Mouse (Mus musculus): ENCODE measurements around the gene Ucp3.
"Not testable (repeated sequence)": the region's sequence is repeated elsewhere in the genome, so short reads cannot be mapped to it uniquely, and the experiment has no call there.

Ucp3 gene

DNA sequence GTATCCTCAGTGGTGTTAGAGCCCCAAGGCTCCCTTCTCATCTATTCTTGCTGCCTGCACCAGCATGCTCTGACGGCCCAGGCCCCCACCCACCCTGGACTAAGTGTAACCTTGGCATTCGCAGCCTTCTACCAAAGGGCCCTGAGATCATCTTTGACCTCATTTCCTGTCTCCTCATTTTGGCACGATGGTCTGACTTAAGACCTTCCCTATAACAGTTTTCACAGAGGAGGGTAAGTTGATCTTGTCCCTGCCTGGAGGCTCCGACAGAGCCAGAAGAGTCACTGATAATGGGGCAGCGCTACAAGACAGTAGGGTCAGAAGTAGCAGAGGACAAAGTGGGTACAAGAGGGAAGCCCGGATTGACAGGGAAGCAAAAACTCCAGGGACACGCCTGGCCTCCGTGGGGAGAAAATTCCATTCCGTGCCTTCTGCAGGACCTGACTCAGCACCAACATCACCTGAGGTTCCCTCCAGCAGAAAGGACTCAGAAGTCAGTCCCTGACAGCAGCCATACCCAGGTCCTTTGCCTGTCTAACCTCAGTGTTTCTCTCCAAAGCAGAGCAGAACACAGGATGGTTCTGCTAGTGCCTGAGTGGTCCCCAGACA, 1.2 kb downstream of the Ucp3 start:
- no peak for DNase-seq (ENCODE audit: low spot score)

DNA sequence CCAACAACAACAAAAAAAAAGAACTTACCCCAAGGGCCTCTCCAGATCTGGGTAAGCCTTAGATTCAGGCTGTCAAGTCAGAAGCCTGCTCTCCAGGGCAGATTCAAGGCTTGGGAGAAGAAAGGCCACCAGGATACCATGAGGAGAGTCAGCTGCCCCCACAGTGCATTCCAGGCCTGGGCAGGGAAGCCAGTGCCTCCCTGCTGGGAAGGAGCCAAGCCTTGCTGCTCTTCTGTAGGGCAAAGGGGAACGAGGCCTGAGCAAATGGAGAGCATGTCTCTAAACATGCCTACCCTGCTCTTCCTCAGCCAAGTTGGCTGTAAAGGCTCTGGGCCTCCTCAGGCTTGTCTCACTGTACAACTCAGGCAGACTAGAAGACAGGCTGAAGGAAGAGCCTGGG, 1.9 kb downstream of the Ucp3 start:
- no peak for DNase-seq (ENCODE audit: low spot score)

DNA sequence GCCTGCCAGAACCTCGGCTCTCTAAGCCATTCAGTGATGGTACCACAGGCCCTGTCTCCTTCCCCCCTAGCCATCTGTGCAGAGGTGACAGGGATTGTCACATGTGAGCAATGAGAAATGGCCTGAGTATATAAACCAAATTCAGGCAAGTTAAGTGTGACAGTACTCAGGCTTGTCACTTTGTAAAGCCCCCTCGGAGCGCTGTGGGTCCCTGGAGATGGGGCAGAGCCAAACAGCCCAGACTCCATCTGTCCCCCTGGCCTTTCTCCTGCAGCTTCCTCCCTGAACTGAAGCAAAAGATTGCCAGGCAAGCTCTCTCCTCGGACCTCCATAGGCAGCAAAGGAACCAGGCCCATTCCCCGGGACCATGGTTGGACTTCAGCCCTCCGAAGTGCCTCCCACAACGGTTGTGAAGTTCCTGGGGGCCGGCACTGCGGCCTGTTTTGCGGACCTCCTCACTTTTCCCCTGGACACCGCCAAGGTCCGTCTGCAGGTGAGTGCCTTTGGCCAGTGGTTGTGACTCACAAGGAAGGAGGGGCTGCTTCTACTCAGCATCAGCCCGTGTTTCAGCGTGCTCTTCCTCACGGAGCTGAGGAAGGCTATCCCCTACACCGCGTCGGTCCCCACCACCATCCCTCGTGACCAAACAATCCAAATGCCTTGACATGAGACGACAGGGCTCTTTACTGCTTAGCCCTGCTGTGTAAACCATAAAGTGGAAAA, 6.5 kb downstream of the Ucp3 start:
- no peak for DNase-seq (ENCODE audit: low spot score)

DNA sequence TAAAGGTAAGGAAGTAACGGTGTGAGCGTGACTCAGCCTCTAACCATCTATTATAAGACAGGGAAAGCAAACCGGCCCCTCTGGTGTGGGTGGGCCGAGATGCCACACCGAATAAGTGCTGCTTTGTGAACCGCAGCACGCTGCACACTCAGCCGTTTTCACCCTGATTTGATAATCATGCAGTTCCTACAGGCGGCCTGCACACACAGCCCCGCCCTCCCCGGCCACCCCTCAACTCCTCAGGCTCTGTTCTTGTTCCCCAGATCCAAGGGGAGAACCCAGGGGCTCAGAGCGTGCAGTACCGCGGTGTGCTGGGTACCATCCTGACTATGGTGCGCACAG, 7.0 kb downstream of the Ucp3 start:
- no peak for DNase-seq (ENCODE audit: low spot score)

DNA sequence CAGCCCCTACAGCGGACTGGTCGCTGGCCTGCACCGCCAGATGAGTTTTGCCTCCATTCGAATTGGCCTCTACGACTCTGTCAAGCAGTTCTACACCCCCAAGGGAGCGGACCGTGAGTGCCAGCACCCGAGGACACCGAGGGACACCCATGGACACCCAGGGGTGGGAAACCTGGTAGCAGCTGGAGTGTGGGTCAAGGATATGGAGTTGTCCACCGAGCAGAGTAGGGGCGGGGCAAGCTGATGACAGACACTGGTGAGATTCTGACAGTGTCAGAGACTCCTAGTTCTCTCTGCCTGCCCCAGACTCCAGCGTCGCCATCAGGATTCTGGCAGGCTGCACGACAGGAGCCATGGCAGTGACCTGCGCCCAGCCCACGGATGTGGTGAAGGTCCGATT, 7.4 kb downstream of the Ucp3 start:
- DNase-seq (ENCODE audit: low spot score) = no peak

DNA sequence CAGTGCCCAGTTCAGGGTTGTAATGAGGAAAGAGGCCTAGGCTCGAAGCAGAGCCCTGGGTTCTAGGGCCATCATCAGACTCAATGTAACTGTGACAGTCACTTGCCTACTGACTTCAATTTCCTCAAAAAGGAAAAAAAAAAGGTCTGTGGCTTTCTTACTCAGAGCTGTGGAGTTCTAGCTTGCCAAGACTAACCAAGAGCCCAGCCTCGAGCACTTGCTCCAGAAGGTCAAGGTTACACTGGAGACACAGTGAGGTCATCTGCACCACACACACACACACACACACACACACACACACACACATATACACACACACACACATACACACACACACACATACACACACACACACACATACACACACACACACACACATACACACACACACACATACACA, 9.3 kb downstream of the Ucp3 start:
- not testable (repeated sequence) for DNase-seq (ENCODE audit: low spot score)

DNA sequence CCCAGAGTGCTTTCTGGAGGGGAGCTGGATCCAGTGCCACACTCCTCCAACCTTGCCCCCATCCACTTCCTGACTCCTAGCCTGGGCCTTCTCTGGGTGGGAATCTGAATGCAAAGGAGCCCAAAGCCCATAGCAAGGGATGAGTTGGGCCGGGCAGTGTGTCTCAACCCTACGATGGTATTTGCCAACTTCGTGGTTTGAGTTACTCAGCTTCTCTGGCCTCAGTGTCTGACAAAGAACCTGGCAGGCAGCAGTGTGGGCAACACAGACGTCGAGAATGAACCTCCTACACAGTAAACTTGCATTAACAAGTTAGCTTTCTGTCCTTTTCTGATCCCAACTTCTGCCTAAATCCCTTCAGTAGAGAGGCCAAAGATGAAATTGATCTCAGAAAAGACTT, 11.7 kb downstream of the Ucp3 start:
- no peak for DNase-seq (ENCODE audit: low spot score)

DNA sequence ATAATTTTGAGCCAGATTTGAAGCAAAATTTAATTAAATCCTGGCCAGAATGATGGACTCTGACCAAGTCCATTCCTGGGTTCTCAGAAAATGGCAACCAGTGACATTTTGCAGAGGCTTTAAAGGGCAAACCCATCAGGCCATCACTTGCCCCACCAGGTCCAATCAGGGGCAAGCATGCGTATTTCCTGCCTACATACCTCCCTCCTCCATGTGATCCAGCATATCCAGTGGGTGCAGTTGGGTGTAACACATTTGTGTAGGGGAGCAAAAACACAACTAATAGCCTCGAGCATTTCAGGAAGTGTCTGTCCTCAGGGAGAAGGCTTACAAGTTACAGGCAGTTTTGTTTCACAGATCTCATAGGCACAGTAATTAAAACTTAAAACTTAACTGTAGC, 14.5 kb downstream of the Ucp3 start:
- DNase-seq (ENCODE audit: low spot score) = no peak

DNA sequence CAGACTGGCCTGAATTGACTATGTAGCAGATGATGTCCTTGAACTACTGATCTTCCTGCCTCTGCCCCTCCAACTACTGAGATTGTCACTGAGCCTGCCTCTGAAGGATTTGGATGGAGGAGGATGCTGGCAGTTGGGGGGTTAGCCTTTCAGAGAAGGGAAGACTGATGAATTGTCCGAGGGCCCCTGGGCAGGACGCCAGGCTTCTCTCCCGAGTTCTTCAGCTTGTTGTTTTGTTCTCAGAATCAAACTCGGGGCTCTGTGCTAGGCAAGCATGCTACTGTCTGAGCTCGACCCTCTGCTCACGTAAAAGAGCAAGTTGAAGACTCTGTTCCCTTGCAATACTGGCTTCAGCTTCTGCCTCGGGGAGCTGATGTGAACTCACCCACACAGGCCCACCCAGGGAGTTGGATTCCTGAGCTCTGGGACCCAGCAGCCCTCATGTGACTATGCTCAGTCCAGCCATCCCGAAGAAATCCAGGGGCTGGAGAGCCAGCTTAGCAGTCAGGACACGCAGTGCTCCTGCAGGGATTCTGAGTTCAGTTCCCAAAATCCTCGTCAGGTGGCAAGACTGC, 15.8 kb downstream of the Ucp3 start:
- no peak for DNase-seq (ENCODE audit: low spot score)

DNA sequence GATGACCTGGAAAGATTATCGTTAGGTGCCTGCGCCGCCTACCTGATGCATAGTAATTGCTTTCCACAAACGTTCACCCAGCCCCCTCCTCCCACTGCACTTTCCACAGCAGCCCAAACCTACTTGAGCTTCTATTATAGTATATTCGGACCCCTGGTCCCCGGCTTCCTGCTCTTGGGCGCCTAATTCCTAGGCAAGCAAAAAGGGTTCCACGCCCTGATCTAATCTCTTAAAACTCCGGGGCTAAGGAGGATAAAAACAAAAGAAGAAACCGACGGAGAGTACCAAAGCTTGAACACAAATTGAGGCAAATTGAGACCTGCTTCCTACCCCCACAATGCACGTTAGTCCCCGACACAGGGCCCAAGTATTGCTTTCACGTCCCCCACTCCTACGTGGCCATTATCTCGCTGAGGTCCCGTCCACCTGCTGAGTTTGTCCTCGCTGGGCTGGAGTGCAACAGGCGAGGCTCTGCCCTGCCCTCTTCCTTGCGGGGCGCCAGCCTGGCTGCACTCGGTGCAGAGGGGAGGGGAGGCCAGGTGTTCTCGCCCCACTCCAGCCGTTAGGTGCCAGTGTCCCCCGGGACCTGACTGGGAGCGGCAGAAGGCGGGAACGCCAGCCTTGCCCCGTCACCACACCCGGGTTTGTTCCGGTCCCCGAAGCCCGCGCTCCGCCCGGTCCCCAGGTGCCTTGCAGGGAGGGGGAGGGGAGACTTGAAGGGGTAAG, 19.8 kb downstream of the Ucp3 start:
- DNase-seq (ENCODE audit: low spot score) = no peak

DNA sequence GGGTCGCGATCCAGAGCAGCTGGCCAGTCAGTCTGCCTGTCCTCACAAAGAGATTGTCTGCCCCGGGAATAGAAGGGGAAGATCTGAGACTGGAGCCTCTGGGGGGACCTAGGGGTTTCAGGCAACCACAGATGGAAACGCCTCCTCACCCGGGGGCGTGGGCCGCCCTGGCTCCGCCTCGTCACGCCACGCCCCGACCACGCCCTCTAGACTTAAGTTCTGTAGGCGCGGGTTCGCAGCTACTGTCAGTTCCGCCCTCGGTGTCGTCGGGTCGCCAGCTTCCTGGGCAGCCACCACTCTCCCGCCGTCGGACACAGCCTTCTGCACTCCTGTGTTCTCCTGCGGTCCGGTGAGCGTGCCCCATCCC, 20.3 kb downstream of the Ucp3 start, which contains the start of gene Ucp2:
Ucp2 (plus strand) TSS at position 221 of the 367 bp plus-strand sequence.
- DNase-seq (ENCODE audit: low spot score) = peak; percentile 43

DNA sequence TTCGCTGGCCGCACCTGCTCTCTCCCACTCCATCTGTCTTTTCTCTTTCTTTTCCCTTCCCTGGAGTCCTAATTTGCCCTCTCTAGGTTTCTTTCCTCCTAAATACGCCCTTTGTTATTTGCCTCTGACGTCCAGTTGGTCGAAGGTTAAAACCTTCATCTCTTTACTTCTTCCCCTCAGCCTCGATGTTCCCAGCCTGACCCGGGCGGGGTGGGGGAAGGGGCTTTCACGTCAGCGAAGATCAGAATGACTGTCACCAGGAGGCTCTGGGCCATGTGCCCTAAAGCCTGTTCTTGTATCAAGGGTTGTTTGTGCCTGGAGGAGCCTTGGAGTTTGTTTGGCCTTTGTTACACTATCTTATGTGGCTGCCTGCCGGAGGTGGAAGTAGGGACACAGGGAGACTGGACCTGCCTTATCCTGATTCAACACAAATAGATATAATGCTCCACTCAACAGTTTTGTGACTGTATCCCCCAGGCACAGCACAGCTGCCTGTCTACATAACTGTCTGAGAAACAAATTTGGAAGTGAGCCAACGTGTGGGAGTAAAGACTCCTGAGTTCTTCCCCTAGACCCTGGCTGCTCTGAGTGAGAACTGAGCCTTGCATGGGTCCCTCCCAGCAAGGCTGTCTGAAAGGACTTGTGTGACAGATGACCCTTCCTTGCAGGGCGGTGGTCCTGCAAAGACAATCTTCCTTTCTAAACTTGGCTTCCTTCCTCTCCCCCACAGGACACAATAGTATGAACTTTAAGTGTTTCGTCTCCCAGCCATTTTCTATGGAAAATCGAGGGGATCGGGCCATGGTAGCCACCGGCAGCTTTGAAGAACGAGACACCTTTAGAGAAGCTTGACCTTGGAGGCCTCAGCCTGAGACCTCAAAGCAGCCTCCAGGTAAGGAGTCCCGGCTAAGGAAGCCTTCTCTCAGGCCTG, 21.0 kb downstream of the Ucp3 start:
- DNase-seq (ENCODE audit: low spot score) = no peak

DNA sequence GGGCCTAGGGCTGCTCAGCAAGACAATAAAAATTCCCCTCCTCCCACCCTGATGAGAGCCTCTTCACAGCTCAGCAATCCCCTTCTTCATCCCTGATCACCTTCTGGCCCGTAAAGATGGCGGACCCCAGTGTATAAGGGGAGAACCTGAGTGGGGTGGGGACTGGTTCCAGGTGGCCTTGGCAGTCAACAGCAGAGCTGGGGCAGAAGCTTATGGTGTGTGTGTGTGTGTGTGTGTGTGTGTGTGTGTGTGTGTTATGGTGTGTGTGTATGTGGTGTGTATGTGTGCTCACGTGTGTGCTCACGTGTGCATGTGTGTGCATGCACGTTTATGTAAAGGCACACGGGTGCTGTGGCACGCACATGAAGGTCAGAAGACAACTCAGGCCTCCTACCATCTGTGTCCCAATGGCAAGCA, 21.6 kb downstream of the Ucp3 start:
- DNase-seq (ENCODE audit: low spot score) = no peak

DNA sequence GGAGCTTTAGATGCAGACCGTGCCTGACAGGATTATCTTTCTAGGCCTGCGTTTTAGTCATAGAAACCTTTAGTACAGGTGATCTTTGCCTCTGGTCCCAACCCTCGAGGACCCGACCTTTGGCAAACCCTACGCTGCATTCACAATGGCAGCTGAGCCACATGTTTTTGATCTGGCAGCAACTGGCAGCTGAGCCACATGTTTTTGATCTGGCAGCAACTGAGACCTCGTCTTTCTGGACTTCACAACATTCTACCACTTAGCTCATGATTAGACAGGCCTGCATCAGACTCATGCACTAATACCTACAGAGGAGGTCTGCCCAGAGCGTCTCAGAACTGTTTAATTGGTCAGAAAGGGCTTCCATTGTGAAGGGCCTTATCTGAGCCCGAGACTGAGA, 22.3 kb downstream of the Ucp3 start:
- DNase-seq (ENCODE audit: low spot score) = no peak

DNA sequence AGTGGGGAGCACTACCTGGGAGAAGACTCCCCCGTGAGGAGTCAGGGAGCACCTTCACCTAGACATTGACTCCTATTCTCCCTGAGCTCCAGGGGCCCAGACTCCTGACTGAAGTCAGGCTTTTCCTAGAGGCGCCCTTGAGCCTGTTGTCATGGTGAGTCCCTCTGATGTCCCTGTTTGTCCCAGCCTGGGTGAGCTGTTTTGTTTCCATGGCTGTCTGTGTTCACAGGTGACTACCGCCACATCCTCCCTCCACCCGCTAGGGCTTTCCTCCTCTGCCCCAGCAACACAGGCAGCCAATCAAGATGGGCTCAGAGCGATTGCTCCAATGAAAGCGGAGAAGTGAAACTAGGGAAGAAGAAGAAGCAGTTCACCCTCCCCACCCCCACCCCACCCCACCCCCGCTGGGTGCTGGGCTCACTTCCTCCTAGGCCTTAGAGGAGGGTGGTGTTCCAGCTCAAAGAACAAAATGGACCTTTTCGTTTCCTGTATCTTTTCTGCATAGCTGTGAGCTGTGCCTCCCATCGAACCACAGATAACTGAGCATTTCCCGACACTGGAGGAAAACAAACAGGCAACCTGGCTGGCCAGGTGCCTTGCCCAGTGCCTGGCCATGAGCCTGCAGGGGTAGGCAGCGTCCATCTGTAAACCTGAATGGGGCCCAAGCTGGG, 22.9 kb downstream of the Ucp3 start:
- DNase-seq (ENCODE audit: low spot score) = peak; percentile 62

DNA sequence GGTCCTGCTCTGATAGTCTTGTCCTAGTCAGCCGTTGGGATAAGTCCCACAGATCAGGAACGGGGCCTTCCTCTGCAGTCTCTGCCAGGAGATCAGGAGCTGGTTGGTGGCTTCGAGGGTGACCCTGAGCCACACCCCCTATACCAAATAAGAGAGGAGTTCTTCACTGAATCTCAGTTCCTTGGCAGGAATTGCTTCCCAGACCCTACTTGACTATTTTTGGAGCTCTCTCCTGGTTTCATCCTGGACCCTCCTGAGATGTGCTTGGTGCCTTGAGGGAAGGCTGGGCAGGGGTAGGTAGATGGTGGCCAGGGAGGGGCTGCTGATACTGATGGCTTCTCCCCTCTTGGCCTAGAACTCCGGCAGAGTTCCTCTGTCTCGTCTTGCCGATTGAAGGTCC, 23.6 kb downstream of the Ucp3 start:
- no peak for DNase-seq (ENCODE audit: low spot score)

DNA sequence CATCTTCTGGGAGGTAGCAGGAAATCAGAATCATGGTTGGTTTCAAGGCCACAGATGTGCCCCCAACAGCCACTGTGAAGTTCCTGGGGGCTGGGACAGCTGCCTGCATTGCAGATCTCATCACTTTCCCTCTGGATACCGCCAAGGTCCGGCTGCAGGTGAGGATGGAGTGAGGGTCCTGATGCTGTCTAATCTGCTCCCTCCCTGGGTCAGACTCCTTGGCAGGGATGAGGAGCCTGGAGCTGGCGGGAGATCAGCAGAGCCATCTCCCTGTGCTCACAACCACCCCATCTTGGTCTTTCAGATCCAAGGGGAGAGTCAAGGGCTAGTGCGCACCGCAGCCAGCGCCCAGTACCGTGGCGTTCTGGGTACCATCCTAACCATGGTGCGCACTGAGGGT, 24.0 kb downstream of the Ucp3 start:
- no peak for DNase-seq (ENCODE audit: low spot score)

DNA sequence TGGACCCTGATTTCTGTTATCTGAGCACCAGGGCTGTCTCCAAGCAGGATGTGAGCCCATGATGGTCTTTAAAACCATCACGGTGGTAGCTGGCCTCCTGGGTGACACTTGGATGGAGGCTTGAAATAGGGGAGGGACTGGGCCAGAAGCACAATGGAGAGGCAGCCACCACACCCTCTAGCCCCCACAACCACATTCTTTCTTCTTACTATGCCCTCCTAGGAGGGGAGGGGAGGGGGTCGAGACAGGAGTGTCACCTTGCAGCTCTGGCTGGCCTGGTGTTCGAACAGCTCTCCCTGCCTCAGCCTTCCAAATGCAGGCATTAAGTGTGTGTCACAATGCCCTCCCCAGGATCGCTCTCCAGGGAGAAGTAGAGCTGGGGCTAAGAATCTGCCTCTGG, 24.6 kb downstream of the Ucp3 start:
- no peak for DNase-seq (ENCODE audit: low spot score)

DNA sequence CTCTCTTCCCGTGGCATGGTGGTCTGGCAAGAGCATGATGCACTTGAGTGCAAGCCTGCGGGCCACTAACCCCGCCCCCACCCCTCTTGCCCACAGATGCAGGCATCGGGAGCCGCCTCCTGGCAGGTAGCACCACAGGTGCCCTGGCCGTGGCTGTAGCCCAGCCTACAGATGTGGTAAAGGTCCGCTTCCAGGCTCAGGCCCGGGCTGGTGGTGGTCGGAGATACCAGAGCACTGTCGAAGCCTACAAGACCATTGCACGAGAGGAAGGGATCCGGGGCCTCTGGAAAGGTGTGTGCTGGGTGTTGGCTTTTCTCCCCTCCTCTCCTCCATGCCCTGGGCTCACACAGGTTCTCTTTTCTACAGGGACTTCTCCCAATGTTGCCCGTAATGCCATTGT, 25.2 kb downstream of the Ucp3 start:
- no peak for DNase-seq (ENCODE audit: low spot score)

DNA sequence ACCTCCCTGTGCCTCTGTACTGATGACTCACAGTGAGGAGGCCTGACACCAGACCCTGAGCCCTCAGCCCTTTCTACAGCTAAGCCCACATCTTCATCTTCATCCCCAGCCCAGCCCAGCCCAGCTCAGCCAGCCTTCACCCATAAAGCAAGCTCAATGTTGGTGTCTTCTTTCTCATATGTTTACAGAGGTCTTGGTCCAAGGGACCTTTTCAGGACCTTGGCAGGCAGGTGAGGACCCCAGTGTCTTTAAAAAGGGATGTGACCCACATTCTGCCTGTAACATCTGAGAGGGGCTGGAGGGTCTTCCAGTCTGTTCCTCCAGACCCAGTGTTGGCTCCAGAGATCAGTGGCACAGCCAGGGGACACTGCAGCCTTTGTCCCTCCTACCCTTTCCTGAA, 26.7 kb downstream of the Ucp3 start:
- no peak for DNase-seq (ENCODE audit: low spot score)

DNA sequence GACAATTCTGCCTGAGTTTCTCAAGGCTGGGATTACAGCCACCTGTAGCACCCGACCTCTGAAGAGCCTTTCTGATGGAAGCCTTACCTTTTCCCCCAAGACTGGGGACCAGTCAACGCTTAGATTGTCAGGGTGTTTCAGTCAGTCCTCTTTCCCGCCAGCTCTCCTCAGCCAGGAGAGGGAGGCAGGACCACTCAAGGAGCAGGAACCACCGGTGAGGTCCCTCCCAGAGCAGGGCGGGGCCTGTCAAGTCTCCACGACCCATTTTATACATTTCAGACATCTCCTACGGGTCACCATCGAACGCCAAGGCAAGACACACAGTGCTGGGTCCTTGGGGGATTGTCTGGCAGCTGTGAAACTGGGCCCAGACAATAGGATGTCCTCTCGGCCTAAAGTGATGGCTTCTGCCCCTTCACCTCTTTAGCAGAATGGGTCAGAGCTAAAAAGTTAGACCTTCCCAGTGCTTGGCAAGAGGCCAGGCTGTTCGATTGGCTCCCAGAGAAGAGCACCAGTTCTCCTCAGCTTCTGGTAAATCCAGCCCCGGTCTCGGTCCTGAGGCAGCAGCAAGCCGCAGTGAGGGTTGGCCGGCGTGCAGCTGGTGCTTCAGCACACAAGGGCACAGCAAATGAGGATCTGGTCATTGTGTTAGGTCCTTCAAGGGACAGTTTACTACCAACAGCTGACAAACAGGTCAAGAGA, 27.6 kb downstream of the Ucp3 start:
- DNase-seq (ENCODE audit: low spot score) = no peak
